Mouse (Mus musculus) mesoderm, embryonic 11.5 days (tissue): ENCODE data around the gene Gnmt.

Experiments used
- DNase-seq: peaks from one replicate; pipeline ENCODE4 v3.0.0-alpha.2; 2012; ENCODE audit warnings: low read depth, low spot score

The Gnmt gene

GRCm38 (mm10) chr17:46742986-46743385 is 14.0 kb upstream of the Gnmt start:
- DNase-seq = no peak

DNA sequence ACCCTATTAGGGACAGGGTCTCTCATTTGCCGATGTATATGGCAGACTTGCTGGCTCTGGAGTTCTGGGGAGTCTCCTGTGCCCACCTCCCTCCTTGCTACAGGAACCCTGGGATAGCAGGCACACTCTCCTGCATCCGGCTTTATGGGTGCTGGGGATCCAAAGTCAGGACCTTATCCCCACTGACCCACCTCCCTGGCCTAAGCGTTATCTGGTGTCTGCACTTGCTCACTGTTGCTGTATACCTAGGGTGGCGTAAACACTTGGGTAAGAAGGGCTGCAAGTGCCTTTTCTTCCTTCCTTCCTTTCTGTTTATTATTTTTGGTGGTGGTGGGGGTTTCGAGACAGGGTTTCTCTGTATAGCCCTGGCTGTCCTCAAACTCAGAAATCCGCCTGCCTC is 12.3 kb upstream of the Gnmt start:
- DNase-seq = no peak

DNA sequence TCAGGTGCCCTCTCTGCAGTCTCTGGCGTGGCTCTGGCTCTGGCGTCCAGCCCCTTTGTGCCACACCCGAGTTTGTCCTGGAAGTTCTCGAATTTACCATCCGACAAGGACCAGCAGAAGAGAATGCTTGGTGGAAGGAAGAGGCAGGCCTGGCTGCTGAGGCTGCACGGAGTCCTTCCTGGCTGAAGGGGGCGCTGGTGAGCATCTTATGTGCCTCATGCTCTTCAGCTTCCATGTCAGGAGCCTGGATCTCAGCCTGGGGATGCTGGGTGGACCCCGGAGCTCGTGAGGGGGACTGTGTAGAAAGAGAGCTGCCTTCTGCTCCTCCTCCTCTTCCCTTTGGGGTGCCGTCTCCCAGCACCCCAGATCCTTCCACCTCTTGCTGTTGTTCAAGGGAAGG is 7.2 kb upstream of the Gnmt start:
- peak; percentile 42 for DNase-seq

GRCm38 (mm10) chr17:46735287-46735686 is 6.3 kb upstream of the Gnmt start:
- DNase-seq = no peak

GRCm38 (mm10) chr17:46734055-46734454 is 5.1 kb upstream of the Gnmt start:
- no peak for DNase-seq

GRCm38 (mm10) chr17:46728496-46728895 is 472 bp downstream of the Gnmt start:
- DNase-seq = no peak

- peak; percentile 56 for DNase-seq
Observed at GRCm38 (mm10) chr17:46728021-46728420, 947 bp downstream of the Gnmt start.

DNA sequence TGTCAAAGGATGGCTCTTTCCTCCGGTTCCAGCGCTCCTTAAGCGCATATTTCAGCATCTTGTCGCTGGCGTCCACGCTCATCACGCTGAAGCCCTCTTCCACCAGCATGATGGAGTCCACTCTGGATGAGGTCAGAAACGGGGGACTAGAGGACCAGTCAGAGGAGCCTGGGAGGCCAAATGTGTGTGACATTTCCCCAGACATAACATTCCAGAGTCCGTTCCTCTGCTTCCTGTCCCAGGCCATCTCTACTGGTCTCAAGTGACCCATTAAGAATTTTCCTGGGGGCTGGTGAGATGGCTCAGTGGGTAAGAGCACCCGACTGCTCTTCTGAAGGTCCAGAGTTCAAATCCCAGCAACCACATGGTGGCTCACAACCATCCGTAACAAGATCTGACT is 1.7 kb downstream of the Gnmt start:
- DNase-seq = no peak

DNA sequence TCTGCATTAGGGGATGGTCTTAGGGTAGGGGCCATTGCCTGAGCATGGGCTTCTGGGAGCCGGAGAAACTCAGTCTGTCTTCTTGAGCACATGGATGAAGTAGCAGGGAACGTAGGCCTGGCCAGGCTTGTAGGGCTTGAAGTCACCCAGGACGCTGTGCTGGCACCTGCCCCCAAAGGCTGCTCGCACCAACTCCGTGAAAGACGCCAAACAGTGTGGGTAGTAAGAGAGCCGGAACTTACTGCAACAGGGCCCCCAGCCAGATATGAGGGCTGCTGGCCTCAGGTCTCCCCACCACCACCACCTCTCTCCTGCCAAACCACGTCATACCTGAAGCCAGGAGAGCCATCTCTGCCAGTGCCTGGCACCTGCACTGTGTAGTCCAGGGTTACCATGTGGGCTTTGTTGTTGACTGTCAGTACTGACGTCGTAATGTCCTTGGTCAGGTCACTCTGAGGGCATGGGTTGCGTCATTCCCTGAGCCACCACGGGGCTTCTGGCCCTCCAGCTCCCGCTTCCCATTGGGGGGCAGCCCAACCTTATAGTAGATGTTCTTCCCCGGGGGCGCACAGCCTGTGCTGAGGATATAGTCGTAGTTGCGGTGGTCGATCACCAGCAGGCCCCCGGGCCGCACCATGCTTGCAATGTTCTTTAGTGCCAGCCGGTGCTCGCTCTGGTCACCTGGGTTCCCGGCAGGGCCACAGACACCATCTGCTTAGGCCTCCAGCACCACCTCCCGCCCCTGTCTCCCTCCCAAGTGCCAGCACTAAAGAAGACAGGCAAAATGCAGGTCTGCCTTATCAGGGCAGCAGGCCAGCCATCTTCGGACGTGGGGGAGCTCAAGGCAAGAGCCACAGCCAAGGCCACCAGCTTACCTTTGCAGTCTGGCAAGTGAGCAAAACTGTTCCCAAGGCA is 3.0 kb downstream of the Gnmt start:
- no peak for DNase-seq

DNA sequence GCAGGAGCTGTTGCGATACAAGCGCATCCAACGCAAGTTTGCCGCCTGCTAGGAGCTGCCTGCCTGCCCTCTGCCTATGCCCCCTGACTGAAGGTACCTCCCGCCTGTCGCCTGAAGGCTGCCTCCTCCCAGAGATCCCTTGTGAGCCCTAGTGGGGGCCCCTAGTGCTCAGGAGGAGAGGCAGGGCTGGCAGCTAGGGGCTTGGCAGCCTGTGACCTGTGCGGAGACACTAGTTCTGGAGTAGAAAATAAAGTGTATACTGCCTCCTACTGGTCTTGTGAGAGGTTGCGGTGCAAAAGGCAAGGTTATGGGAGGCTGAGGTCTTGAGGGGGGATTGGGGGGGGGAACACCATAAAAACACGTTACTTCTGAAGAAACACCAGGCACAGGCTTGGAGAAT is 3.7 kb downstream of the Gnmt start:
- peak; percentile 54 for DNase-seq

GRCm38 (mm10) chr17:46724477-46725084 is 4.4 kb downstream of the Gnmt start:
- DNase-seq = no peak

DNA sequence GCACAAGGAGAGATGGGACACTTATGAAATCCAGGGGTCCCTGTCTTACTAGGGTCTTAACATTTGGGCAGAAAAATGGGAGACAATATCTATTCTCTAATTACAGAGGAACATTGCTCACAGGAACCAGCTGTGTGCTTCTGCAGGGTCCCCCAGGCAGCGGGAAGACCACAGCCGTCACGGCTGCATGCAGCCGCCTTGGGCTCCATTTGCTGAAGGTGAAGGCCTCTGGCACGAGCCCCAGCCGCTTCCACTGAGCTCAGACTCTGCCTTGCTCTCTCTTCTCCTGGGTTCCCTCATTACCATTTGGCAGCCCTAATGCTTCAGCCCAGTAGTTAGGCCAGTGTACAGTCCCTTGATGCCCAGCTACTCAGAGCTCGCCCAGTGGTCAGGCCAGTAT is 7.9 kb downstream of the Gnmt start:
- no peak for DNase-seq

- DNase-seq = peak; percentile 59
Observed at GRCm38 (mm10) chr17:46714756-46715481, 14.0 kb downstream of the Gnmt start.

DNA sequence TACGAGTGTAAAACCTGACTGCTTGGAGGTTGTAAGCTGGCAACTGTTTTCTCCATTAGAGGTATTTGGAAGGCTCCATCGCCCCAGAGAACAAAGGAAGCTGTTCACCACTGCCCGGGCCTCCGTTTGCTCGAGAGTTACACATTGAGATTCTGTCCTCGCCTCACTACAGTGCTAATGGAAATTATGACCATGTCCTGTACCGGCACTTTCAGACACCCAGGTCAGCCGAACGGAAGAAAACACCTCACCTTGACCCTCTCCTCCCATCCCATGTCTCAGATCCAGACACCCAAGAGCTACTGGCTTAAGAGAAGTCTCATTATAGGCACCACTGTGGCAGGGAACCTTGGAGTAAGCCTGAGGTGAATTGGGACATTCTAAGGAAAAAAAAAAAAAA is 15.1 kb downstream of the Gnmt start:
- DNase-seq = no peak

DNA sequence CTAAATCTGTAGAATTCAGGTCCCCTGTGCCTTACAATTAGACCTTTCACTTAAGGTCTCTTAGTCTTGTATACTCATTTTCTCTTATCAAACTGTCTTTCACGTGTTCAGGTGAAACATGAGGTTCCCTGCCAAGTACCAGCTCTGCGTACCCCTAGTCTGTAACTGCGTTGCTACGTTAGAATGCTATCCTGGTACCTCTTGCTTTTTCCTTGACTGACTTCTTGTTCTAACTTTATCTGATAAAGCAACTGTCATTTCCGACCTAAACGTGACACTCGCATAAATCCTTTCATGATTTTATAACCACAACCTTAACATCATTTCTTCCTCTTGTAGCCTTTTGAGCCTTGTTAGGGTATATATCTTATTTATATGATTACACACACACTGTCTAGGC is 16.5 kb downstream of the Gnmt start:
- DNase-seq = no peak

- no peak for DNase-seq
Observed at GRCm38 (mm10) chr17:46711612-46712271, 17.2 kb downstream of the Gnmt start.

DNA sequence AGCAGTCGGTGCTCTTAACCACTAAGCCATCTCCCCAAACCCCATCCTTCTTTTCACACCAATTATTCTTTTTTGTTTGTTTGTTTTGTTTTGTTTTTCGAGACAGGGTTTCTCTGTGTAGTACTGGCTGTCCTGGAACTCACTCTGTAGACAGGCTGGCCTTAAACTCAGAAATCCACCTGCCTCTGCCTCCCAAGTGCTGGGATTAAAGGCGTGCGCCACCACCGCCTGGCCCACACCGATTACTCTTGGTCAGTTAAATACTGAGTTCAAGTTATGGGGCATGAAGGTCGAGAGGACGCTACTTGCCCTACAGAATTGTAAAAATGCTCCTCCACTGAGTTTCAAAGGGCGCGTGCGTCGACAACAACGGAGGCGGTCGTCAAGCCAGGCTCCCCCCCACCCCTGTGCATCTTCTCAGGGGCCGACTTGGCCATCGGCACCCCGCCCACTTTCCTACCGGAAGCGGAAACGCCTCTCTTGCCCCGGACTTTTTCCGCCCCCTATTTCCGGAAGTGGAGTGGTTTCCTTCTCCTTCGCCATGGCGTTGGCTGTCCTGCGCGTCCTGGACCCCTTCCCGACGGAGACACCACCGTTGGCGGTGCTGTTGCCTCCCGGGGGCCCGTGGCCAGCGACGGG is 17.9 kb downstream of the Gnmt start, which contains the start of gene Pex6:
Gene Pex6, plus strand, starts transcription at position 505 of the 639 bp plus-strand sequence.
- DNase-seq = peak; percentile 95

DNA sequence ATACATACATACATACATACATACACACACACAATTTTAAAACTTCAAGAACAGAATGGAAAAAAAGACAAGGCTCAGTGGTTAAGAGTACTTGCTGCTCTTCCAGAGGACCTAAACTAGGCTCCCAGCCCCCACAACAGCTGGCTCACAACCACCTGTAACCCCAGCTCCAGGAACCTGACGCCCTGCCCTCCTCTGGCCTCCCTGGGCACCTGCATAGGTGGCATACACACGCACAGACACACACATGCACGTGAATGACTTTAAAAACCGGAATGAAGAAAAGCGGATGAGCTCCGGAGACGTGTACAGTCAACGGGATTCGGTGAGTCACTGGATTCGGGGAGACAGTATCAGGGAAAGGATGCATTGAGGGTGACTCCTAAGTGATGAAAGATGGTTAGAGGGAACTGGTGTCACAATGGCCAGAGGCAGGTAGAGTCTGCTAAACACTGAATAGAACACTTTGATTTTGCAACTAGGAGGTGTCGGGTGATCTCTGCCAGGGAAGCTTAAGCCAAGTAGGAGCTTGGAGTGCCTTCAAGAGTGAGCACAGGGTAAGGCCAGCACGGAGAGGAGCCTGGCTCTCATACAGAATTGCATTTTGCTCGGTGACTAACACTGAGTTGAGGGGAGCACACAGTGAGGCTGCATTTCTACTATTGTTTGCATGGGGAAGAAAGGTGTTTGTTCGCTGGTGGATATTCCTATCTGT is 22.4 kb downstream of the Gnmt start:
- DNase-seq = no peak

DNA sequence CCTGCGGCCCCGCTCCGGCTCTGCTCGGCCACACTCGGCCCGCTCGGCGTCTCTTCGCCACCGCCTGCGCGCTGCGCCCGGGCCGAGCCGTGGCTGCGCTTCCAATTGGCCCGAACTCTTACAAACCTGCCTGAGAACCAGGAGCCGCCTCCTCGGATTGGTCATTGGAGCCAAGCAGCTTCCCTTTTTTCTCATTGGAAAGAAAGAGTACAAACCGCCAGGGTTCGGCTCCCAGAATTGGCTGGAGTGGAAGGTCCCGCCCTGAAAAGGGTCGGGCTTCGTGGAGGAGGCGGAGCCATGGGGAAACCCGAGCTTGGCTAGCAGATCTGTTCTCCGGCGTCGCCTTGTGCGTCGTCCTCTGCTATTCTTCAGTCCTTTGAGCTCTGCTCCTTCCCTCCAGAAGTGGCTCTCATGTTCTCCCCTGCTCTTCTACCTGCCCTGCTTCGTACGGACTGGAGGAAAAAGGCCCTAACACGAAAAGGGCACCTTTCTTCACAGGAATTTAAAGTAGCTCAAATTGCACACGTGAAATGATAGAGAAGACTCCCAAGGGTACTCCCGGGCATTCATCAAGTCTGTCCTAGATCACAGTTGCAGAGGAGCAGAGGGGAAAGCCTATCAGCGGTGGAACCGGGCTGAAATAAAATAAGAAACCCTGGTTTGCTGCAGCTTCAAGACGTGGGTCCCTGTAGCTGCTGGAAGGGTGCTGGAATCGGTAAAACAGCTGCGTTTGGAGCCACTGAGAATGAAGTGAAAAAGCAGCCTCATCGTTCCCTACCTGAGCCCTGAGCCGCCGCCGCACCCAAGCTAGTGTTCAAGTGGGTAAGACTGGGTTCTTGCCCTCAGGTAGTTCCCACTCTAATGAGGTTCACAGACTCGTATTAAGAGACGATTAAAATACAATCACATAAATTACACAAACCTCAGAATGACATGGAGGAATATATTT is 23.8 kb downstream of the Gnmt start, which contains the start of gene Ppp2r5d:
Gene Ppp2r5d, minus strand, starts transcription at position 225 of the 949 bp plus-strand sequence.
- DNase-seq = peak; percentile 98
